Mouse (Mus musculus) fat pad, adult 2 months (tissue): ENCODE data around the gene Kif4.

ENCODE experiments used
- DNase-seq: peaks from one replicate; pipeline ENCODE4 v3.0.0-alpha.2; 2011; ENCODE audit warnings: low read depth, low spot score; ENCODE audit errors: extremely low read depth

The Kif4 gene

GRCm38 (mm10) chrX:100729665-100730188, 104.2 kb downstream of the Kif4 start, which contains the start of gene Gdpd2:
Gene Gdpd2, plus strand, starts transcription at chrX:100729873.
- DNase-seq: no peak

- no peak for DNase-seq
Observed at GRCm38 (mm10) chrX:100730266-100730665, 104.7 kb downstream of the Kif4 start.

DNA sequence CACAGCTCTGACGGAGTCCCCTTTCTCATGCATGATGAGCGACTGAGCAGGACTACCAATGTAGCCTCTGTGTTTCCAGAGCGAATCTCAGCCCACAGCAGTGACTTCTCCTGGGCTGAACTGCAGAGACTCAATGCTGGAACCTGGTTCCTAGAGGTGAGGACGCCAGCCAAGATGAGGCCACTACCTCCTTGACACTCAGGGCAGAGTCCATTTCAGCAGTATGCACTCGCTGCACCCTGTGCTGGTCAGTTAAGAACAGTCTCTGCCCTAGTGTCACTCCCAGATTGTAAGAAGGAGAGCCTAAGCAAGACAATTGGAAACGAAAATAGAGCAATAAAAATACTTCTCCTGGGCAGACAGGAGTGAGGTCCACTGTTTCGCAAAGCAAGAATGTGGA, 108.8 kb downstream of the Kif4 start:
- no peak for DNase-seq

- no peak for DNase-seq
Observed at GRCm38 (mm10) chrX:100738918-100739317, 113.4 kb downstream of the Kif4 start.

GRCm38 (mm10) chrX:100739443-100739842, 113.9 kb downstream of the Kif4 start:
- no peak for DNase-seq

GRCm38 (mm10) chrX:100740785-100741184, 115.2 kb downstream of the Kif4 start:
- no peak for DNase-seq

GRCm38 (mm10) chrX:100741940-100742339, 116.4 kb downstream of the Kif4 start:
- DNase-seq: no peak

DNA sequence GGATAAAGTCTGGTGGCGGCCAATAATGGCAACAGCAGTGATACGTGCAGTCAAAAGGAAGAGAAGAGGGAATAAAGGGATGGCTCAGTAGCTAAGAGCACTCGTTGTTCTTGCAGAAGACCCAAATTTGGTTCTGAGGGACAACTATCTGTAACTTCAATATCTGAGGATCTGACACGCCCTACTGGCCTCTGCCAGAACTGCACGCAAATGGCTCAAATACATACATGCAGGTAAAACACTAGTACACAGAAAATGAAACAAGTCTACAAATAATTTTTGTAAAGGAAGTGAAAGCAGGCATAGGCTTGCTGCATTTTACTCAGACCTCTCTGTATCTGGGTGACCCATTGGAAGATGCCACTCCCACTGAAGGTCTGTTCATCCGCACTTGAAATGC, 140.3 kb downstream of the Kif4 start:
- no peak for DNase-seq

- DNase-seq: no peak
Observed at GRCm38 (mm10) chrX:100767181-100767884, 141.8 kb downstream of the Kif4 start, which contains the start of gene Dlg3. Gene Dlg3, plus strand, starts transcription at chrX:100767722.

- DNase-seq: no peak
Observed at GRCm38 (mm10) chrX:100767885-100768626, 142.5 kb downstream of the Kif4 start.

DNA sequence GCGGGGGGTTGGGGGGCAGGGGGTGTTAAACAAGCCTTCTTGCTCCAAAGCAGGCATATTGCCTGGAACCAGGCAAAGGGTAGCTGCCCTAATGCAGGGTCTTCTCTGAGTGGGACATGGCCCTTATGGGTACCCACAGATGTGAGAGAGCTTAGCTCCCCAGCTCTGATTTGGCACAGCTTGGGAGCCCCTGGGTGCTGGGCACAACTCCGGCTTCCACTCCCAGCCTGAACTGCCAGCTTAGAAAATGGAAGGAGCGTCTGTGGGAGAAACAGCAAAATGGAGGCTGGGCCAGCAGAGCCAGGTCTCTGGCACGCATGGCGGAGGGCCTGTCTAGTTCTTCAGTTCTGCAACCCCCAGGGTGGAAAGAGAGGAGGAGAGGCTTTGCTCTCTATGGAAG, 143.7 kb downstream of the Kif4 start:
- DNase-seq: no peak

GRCm38 (mm10) chrX:100774341-100774811, 148.8 kb downstream of the Kif4 start:
- no peak for DNase-seq

- DNase-seq: no peak
Observed at GRCm38 (mm10) chrX:100775405-100775804, 149.9 kb downstream of the Kif4 start.

DNA sequence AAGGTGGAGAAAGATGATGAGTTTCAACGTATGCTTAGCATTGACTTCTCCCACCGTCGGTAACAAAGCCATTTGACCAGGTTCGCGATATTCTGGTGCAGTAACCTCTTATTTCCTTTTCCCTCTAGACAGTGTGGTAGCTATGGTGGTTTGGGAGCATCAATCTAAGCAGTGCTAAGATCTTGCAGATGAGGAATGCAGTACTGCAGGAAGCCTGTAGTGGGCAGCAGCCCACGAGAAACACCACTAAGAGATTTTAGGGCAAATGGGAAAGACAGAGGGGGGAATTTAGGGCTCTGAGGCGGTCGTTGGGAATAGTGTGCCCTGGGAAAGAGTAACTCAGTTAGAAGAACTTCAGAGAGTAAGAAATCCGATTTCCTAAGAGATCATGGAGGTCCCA, 151.0 kb downstream of the Kif4 start:
- DNase-seq: no peak
